Mouse (Mus musculus) liver, adult 2 months (tissue): Measurements from ENCODE around the gene Rnls.

Experiments used
- CTCF ChIP-seq: fragments of 200-500 bp; IDR thresholded peaks from 2 replicates; pipeline ENCODE4 v1.5.1; 2011; ENCODE audit warnings: low read depth, low read length, control low read depth
- POLR2A ChIP-seq: fragments of 200-500 bp; IDR thresholded peaks from 2 replicates; pipeline ENCODE4 v1.6.1; 2011; ENCODE audit warnings: low read length, control low read depth; ENCODE audit not compliant: insufficient read depth; ENCODE audit errors: extremely low read depth

DNA sequence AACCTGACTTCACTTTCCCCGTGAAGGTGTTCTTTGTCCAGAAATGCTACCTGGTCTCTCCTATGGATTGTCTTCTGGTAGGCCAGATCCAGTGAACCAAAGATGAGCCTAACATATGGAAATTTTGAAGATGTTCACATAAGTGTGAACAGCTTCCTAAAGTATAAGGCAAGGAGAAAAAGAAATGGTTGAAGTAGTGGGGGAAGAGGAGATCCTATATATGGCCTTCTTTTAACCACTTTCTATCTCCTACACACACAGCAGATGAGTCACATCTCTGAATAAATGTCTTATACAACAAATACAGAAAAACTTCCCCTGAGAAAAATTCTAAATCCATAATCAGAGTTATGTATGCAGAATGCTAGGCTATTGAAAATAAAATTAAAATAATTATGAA is 52.0 kb downstream of the Rnls start:
- TF ChIP-seq CTCF (no peak), POLR2A (no peak)
